Mouse (Mus musculus) right cerebral cortex, postnatal 36 days (tissue): ENCODE measurements around the gene Phldb2.

ENCODE experiments used
- DNase-seq, 2 experiments: peaks; one replicate each; pipeline ENCODE4 v3.0.0; 2022; ENCODE audit warnings: low spot score in 2 of 2, mixed read lengths in 1 of 2

Gene Phldb2

DNA sequence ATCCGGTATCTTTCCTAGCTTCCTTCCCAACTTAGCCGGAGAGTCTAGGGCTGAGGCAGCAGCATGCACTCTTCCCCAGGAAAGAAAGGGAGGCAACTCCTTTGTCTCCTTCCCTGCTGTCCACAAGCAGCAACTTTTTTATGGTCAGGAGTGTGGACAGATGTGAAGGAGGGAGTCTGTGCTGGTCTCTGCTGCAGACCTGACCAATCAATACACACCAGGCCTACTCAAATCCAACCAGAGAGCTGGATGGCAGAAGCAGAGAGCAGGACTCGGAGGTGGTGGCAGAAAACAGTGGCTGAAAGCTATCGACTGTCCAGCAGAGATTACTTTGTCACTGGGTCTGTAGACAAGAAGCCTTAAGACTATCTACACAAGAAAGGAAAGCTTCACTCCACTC lies at the start of gene Phldb2:
Gene Phldb2 (minus strand): TSS at position 205 of the 400 bp plus-strand sequence.
- DNase-seq, result no peak

DNA sequence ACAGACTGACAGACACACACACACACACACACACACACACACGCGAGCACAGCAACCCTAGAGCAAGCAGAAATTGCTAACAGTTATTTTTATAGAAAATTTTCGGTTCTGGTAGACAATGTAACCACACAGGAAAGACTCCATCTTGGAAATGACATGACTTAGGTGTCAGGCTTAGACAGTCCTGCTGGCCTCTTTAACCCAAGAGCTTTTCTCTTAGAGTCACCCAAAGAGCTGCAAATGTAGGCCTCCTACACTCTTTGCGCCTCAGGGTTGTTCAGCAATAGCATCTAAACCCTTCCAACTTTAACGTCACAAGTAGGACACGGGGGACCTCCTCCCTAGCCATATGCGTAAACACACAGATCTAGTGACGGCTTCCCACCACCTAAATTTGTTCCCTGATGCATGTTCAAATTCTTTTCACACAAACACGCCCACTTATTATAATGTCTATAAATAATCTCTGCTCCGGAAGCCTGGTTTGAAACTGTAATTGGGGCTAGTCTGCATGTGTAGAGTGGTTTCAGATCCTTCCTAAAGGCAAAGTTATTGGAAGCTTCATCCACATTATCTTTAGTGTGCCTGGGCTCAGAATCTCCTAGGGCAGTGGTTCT lies 48.3 kb upstream of the Phldb2 start:
- peak in 1 of 2 experiments; percentile 57 for DNase-seq

DNA sequence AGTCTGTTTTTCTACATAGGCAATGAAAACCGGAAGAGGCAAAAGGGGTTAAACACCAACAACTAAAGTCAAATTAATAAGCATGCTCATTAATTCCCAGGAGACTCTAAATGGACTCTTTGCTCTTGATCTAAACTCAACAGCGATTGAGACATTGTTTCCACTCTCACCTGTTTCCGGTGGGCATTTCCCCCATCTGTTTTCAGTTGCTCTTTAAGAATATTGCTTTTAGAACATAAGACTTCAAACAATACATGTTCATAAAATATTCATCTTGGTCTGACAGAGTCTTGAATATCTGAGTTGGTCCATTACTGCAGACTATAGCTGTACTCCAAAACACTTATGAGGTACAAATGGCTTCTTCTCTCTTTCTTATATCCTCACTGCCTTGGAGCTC lies 47.6 kb upstream of the Phldb2 start:
- DNase-seq, result no peak

DNA sequence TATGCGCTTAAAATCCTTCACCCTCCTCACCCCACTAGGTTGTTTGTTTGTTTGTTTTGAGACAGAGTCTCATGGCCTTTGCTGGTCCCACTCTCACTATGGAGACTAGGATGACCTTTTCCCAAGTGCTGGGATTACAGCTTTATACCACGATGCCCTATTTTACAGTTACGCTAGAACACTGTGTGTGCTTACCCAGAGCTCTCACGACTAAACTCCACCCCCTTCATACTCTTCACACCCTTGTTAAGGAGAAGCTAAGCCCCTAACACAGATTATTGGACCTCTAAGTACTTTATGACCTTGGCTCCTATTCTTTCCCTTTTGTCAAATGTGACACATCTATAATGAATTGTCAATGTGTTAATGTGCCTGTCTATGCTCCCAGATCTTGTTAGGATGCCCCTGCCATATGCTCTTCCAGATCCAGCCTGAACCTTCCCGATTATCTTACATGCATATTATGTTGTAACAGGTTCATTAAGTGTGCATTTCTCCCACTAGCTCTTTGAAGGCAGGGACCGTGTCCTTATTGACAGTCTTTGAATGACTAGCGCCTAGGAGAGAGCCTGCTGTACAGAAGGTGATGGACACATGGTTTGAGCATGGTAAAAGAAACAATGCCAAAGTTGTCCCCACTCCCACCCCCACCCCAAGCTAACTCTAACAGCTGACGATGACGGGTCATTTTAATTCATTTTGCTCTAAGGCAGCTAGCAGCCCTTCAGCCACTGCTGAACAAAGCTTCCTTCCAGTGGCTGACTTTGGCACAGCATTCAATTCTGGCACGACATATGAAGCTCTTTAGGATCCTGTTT lies 46.2 kb upstream of the Phldb2 start:
- DNase-seq, result no peak

DNA sequence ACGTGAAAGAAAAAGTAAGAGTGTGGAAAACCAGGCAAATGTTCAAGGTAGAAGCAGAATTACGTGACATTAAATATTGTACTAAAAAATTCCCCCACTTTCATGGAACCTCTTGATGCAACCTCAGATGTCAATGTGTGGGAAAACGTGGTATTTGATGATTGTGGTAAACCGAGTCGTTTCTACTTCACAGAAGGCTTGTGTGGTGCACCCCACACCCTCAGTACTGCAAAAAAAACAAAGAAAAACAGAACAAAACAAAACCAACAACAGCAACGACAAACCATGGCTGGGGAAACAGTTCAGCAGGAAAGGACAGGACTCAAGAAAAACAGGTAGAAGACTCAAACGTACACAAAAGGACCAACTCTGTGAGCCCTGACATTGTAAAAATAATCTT lies 44.8 kb upstream of the Phldb2 start:
- no peak for DNase-seq

DNA sequence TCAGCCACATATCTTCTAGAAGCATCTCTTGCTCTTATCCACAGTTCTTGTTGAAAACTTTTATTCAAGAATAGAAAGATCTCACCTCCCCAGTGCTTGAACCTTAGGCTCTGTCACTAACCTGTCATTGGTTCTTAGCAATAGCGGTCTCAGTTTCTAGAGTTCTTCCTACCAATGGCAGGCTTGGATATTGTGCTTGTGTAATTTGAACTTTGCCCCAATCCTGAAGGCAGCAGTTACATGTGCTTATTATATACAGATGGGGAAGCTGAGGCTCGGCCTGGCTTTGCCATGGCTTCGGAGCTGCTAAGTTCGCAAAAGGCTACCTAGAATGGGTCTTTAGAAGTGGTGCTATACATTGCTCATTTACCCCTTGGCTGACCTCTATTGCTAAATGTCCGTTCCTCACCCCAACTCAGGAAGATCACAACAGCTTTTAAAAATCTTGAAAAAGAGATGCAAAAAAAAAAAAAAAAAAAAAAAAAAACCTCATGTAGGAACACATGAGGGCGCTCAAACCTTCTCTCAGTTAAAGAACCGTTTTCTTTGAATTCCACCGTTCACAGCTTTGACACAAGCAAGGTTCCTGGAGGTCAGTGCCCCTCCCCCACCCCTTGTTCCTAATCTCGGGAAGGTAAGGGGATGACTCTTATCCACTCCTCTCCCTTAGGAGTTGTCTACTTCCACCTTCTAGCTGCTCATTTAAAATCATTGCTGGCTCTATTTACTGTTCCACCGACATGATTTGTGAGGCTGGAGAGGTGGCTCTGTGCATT lies 37.7 kb upstream of the Phldb2 start:
- no peak for DNase-seq

DNA sequence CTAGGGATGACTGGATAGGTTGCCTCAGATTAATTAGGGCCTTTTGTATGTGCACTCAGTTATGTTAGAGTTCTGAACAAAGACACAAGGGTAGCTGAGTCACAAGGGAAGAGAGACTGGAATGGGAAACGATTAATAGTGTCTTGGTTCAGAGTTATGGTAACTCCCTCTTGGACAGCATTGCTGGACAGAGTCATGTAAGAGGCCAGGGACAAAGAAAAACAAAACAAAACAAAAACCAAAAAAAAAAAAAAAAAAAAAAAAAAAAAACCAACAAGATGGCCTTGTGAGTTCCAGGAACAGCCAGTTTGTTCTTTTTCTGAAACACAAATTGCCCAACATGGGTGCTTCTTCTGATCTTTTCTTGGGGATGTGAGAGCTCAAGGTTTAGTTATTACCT lies 32.8 kb upstream of the Phldb2 start:
- DNase-seq, result no peak

DNA sequence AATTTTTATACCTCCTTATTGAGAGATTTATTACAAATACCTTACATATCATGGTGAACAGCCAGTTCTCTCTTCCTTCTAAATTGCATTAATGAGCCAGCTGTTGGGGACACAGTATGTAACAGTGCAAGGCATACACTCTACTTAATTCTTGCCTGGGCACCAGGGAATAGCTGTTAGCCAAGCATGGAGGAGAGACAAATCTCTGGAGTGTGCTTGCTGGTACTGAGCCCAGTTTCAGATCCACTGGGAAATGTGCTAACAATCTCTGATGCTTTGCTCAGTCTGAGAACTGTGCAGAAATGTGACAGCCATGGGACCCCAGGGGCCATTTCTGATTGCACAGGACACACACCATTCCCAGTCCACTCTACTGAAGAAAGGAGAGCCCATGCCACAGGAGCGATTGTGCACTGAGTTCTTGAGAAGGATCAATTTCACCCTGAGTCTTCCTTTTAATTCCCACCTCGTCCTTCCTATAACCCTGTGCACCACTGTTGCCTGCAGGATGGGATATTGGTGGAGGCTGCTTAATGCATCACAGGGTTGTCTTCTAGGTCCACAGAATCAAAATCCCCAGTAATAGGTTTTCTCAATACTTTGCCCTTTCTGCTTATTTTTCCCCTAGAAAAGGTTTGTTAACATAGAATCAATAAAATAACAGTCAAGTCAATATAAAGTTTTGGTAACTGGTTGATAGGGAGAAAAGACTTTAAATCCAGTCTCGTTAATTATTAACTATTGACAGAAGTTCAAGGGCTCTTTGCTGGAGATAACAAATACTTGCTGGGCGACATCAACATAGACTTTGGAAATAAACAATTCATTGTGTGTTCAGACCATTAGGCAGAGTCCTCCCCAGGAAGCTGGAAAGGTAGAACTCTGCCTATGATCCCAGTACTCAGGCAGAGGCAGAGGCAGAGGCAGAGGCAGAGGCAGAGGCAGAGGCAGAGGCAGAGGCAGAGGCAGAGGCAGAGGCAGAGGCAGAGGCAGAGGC lies 31.5 kb upstream of the Phldb2 start:
- DNase-seq, result no peak

DNA sequence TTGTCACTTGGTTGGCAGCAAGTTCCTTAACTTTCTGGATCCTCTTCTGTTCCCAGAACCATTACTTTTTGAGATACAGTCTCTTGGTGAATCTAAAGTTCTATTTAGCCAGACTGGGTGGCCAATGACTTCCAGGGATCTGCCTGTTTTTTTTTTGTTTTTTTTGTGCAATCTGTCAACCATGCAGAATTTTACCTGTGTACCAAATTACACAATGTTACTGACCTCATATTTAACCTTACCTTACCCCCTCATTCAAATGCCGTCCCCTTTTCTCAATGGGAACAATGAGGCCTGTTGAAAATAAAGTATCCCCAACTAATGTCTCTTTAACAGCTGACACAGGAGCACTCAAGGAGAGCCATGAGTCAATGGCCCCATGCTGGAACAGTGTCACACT lies 22.9 kb upstream of the Phldb2 start:
- no peak for DNase-seq

DNA sequence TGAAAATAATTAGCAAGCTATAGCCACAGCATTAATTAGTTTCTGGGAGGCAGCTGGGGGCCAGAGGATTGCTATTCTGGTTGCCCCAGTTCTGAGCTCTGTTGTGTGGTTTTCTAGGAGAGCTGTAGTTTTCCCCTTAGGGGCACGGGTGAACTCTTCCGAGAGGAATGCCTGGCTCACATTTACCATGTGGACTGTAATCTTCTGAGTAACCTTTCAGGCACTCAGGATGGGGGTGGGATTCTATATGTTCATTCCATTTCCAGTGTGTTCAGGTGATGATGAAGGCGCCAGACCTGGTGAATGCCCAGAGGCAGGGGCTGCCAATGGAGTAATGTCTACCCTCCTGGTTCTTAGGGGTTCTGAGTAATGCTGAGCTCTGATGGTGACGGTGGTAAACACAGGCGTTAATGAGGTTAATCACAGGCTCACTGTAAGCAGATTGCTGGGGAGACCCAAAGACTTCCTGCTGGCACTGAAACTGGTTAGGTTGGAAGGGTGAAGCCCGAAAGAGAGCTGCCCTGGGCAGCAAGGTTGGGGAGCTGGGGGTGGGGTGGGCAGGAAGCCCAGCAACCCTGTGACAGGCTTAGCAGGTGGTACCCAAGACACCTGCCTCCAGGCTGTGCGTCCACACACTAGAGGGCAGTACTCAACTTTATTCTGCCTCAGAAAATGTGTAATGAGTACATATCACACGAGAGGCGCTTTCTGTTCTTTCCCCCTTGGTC lies 20.7 kb upstream of the Phldb2 start:
- no peak for DNase-seq

DNA sequence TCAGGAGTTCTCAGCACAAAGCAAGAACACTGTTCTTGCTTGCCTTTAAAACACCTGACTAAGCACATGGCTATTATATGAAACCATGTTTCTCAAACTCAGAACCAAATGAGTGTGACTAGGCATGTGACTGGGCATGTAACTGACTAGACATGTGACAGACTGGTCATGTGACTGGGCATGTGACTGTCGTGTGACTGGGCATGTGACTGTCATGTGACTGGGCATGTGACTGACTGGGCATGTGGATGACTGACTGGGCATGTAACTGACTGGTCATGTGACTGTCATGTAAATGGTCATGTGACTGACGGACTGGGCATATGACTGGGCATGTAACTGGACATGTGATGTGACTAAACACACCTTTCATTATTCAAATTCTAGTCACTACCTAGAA lies 16.8 kb upstream of the Phldb2 start:
- no peak for DNase-seq

DNA sequence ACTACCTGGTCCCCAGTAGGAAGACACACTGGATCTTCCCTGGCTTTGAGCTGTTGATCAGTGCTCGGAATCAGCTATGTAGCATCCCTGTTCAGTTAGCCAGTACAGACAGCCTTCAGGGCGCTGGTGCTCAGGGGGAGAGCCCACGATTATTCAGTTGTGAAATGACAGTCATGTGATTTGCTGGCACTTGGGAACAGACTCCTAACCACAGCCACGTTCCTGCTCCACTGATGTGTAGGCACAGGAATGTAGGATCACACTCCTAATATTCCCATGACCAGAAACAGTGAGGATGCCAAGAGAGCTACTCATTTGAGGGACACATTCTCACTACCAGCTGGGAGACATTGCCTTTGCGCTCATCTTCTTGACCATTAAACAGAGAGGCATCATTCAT lies 15.3 kb upstream of the Phldb2 start:
- DNase-seq, result no peak

DNA sequence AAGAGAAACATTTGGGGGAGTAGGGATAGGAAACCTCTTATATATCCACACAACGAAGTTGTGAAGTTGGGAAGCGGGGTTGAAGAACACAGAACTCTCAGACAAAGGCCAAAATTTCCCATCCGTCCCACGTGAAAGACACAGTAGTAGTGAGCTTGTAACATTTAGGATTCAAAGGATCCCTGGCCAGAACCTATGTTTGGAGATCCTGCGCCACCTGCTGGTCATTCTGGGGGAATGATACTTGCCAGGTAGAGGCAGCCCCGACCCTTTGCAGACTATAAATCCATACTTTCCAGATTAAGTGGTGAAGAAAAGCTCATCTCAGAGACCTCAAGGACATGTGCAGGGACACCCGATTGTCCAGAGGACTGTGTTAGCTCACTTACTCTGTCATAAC lies 14.1 kb upstream of the Phldb2 start:
- DNase-seq, result peak; percentile 25 to 41

DNA sequence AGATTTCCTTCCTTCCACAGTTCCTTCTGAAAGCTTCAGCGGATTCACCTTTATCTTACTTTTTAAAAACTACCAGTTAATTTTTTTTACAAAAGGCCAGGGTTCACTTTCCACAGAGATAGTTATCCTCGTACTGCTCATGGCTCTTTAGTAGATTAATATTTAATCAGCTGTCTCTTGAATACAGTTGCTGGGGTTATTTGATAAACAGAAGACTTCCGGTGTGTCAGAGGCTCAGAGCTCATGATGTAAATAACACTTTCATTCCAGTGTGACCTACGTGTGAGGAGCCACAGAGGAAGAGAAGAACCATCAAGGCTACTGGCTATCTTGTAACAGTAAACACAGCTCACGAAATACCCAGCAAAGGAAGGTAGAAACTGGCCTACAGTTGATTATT lies 13.2 kb upstream of the Phldb2 start:
- no peak for DNase-seq

DNA sequence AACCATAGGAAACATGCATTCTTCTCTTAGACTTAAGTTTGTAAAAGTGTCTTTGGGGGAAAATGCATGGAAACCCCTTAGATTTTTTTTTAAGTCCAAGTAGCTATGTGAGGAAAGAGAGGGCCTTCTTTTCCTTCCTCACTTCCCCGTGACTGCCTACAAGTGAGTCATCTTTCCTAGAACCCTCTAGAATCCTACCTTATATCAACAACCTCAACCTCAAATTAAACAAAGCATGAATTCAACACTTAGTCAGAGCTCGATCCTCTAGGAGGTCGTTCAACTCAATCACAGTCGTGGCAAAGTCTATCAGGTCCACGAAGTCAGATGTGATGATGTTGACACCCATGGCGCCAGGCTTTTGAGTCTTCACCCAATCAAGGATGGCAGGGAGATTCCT lies 11.4 kb upstream of the Phldb2 start:
- DNase-seq, result no peak

DNA sequence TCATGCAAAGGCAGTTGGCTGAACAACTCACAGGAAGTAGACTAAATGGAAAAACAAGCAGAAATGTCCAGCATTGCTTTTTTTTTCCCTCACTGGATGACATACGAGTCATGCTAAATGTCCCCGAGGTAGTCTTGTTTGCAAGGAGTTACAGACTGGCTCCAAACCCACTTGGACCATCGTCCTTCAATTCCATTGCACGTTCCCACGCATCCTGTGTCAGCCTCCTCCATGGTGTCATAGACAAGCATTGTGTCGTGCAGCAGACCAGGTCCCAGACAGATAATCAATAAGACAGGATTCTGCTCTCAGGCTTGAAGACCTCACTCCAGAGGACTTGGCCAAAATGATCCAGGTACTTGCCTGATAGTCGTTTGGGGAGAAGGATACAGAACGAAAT lies 10.4 kb upstream of the Phldb2 start:
- no peak for DNase-seq

DNA sequence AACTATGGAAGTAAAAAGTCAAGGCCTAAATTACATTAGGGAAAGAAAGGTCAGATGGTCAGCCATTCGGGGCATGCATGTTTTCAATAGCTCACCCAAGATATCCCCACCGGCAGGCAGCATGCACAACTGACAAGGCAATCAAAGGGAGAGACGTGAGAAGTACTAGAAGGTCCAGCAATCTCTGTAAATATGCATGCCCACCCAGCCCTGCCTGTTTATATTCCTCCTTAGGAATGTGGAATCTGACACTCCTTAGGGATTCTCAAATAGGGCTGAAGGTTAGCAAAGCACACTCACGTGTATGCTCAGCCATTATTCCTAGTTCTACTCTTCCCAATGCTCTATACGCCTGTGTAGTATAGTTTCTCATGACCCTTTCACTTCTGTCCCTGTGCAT lies 9.7 kb upstream of the Phldb2 start:
- no peak for DNase-seq

DNA sequence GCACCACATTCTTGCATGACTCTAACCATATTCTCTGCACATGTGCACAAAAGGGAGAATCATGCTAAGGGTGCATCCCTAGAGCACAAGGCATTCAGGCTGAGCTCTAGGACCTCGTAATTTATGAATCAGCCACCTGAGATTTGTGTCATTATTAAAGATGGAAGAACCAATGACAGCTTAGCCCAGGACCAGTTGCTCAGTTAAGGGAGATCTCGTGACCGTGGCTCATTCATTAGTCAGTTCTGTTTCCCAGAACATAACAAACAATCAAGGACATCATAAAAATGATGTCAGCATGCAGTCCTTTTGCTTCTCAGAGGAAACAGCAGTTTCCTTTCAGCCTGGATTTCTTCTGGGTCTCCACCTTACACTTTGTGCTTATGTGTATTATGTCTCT lies 7.6 kb upstream of the Phldb2 start:
- no peak for DNase-seq

DNA sequence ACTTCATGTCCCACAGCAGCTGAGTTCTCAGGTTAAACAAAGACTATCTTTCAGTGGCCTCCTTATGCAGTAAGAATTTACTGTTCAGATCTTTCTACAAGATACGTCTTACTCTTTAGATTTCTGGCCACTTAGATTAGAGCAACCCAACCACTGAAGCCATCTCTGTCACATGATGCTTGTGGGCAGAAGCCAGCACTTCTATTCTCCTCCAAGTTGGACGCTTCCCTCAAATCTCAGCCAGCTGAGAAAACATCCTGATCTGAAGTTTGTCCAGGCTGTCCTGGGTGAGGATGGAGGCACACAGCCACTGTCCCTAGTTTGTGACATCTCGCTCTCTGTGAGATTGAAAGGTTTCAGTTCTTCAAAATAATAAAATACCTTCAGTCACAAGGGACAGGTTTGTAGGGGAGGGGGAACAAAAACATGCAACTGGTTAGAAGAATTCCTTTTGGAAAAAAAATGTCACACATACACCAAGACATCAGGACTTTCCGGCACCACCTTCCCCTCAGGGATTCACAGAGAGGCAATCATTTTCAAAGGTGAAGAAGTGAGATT lies 3.1 kb upstream of the Phldb2 start:
- no peak for DNase-seq

DNA sequence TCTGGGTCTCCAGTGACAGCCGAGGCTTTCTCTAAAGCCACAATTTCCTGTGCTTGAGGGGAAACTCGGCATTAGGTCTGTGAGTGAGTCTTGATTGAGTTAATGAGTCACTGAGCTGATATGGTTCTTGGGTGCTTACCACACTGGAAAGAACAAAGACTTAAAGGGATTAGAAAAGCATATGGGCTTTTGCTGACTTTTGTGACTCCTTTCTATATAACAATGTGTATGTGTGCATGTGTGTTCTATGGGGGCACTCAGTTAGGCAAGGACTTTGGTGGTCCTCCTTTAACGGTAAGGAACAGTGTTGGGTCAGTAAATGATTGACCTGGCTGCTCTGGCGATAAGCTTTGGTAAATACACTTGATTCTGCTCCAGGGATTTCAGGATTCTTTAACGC lies 897 bp downstream of the Phldb2 start:
- no peak for DNase-seq

DNA sequence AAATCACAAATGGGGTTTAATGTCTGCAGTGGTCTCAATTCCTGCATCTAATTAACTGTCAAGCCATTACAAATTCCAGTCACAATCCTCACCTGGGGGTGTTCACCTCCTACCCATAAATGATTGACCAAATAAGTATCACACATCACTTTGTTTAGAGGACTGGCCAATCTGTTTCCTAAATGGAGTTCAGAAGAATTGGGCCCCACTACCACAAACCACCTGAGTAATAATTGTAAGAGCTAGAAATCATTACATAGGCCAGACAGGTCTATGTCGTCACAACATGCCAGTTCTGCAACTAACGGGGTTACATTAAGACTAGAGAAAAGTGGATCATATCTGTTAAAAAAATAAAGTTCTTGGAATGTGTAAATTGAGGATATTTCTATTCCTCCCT lies 1.4 kb downstream of the Phldb2 start:
- DNase-seq, result no peak
